Mouse (Mus musculus): ENCODE data around the gene Trim14.
"Not testable (repeated sequence)": the region's sequence is repeated elsewhere in the genome, so short reads cannot be mapped to it uniquely, and the experiment has no call there.

DNA sequence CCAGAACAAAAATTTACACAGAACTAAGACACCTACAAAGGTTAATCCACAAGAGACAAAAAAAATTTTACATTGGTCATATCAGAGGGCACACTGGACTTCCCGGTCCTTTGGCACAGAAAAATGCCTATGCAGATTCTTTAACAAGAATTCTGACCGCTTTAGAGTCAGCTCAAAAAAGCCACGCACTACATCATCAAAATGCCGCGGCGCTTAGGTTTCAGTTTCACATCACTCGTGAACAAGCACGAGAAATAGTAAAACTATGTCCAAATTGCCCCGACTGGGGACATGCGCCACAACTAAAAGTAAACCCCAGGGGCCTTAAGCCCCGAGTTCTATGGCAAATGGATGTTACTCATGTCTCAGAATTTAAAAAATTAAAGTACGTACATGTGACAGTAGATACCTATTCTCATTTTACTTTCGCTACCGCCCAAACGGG, 44.9 kb upstream of the Trim14 start:
- not testable (repeated sequence) for TF ChIP-seq TAL1, GATA1 (IDR thresholded peaks at IDR 0.05; ENCODE audit: low read length)
